Mouse (Mus musculus): ENCODE measurements around the gene Tnfrsf17. TPM values are rescaled to one million over a fixed set of nuclear protein-coding genes. Genes with fewer than 3 reads are reported as not detected.
A peak's percentile ranks its signal among the peaks of the same experiment; 100 is the strongest.
"Not testable (repeated sequence)": the region's sequence is repeated elsewhere in the genome, so short reads cannot be mapped to it uniquely, and the experiment has no call there.

Tnfrsf17 gene
- total RNA-seq, 2 experiments from 2014 or later, result not detected

- no peak for DNase-seq
- intact Hi-C loops (cut with DNase I), result no loop called here
Observed at GRCm38 (mm10) chr16:11330081-11330800, 16.6 kb downstream of the Tnfrsf17 start.

GRCm38 (mm10) chr16:11331030-11331429 lies 17.4 kb downstream of the Tnfrsf17 start:
- DNase-seq, result no peak
- intact Hi-C loops (cut with DNase I), result no loop called here

GRCm38 (mm10) chr16:11343292-11343815 lies 29.7 kb downstream of the Tnfrsf17 start:
- intact Hi-C loops (cut with DNase I), result no loop called here
- peak; percentile 20 to 22 for DNase-seq

GRCm38 (mm10) chr16:11351903-11352302 lies 38.3 kb downstream of the Tnfrsf17 start:
- intact Hi-C loops (cut with DNase I), result no loop called here

GRCm38 (mm10) chr16:11359173-11359572 lies 45.6 kb downstream of the Tnfrsf17 start:
- intact Hi-C loops (cut with DNase I), result no loop called here
- DNase-seq, result no peak

More at GRCm38 (mm10) chr16:11351903-11352302, 38.3 kb downstream of the Tnfrsf17 start:
- no peak for DNase-seq

GRCm38 (mm10) chr16:11359919-11360318 lies 46.3 kb downstream of the Tnfrsf17 start:
- intact Hi-C loops (cut with DNase I), result no loop called here
- DNase-seq, result no peak

GRCm38 (mm10) chr16:11360576-11360975 lies 47.0 kb downstream of the Tnfrsf17 start:
- intact Hi-C loops (cut with DNase I); DNase-seq: not testable (repeated sequence)

- intact Hi-C loops (cut with DNase I), result no loop called here
- DNase-seq, result no peak
Observed at GRCm38 (mm10) chr16:11365626-11366025, 52.0 kb downstream of the Tnfrsf17 start.

GRCm38 (mm10) chr16:11366851-11367250 lies 53.2 kb downstream of the Tnfrsf17 start:
- DNase-seq, result no peak
- intact Hi-C loops (cut with DNase I), result no loop called here

GRCm38 (mm10) chr16:11368412-11368811 lies 54.8 kb downstream of the Tnfrsf17 start:
- DNase-seq, result no peak
- intact Hi-C loops (cut with DNase I), result no loop called here

GRCm38 (mm10) chr16:11369162-11369561 lies 55.5 kb downstream of the Tnfrsf17 start:
- no peak for DNase-seq
- intact Hi-C loops (cut with DNase I), result no loop called here

- DNase-seq, result no peak
- intact Hi-C loops (cut with DNase I), result no loop called here
Observed at GRCm38 (mm10) chr16:11369642-11370041, 56.0 kb downstream of the Tnfrsf17 start.

Other genes with a start within 250 kb of the Tnfrsf17 start
- gene Litaf, start 247.7 kb upstream of the Tnfrsf17 start, total RNA-seq (2021), result 10 to 100 TPM; 19.9 to 21.7 TPM
- 10 to 100 TPM; 12.5 to 14.7 TPM for gene Txndc11, start 179.2 kb upstream of the Tnfrsf17 start, total RNA-seq (2021)
- 10 to 100 TPM; 19.8 to 26.0 TPM for gene Zc3h7a, start 137.4 kb upstream of the Tnfrsf17 start, total RNA-seq (2021)
- gene Rsl1d1, start 110.5 kb upstream of the Tnfrsf17 start, total RNA-seq (2021), result 10 to 100 TPM; 52.5 to 54.7 TPM
- gene Gspt1, start 59.5 kb upstream of the Tnfrsf17 start, total RNA-seq (2021), result 10 to 100 TPM; 64.1 to 65.2 TPM
- 10 to 100 TPM; 10.8 to 14.9 TPM for gene Snx29, start 9.1 kb downstream of the Tnfrsf17 start, total RNA-seq (2021)